Mouse (Mus musculus) neural tube, embryonic 11.5 days (tissue): ENCODE data around the gene Lypd6b. TPM values are rescaled to one million over a fixed set of nuclear protein-coding genes. Genes with fewer than 3 reads are reported as not detected.

ENCODE experiments used
- ATAC-seq: fragments of 200-750 bp; cut with Nextera tagmentation; 2 replicates; pipeline ENCODE4 v1.8.0; 2017; ENCODE audit warnings: moderate number of reproducible peaks, mild to moderate bottlenecking, moderate TSS enrichment, moderate library complexity; ENCODE audit not compliant: insufficient read depth, low FRiP score, low TSS enrichment
- DNase-seq: peaks from one replicate; pipeline ENCODE4 v3.0.0-alpha.2; 2015; ENCODE audit warnings: low spot score
- H3K27ac ChIP-seq: fragments of 300-500 bp; sonication (generic); 2 replicates; pipeline ENCODE4 v1.5.1; 2014; ENCODE audit warnings: low read depth, mild to moderate bottlenecking, low read length
- H3K27me3 ChIP-seq: fragments of 300-500 bp; sonication (generic); 2 replicates; pipeline ENCODE4 v1.6.1; 2014; ENCODE audit warnings: mild to moderate bottlenecking, low read length, mixed read lengths; ENCODE audit not compliant: control insufficient read depth, insufficient read depth
- H3K36me3 ChIP-seq: fragments of 300-500 bp; sonication (generic); 2 replicates; pipeline ENCODE4 v1.6.1; 2014; ENCODE audit warnings: mild to moderate bottlenecking, low read length, moderate library complexity, mixed read lengths; ENCODE audit not compliant: control insufficient read depth, insufficient read depth
- H3K4me1 ChIP-seq: fragments of 300-500 bp; sonication (generic); 2 replicates; pipeline ENCODE4 v1.6.1; 2014; ENCODE audit warnings: low read length, mixed read lengths; ENCODE audit not compliant: control insufficient read depth, insufficient read depth
- H3K4me2 ChIP-seq: fragments of 300-500 bp; sonication (generic); 2 replicates; pipeline ENCODE4 v1.6.1; 2014; ENCODE audit warnings: low read depth, mild to moderate bottlenecking, moderate library complexity
- H3K4me3 ChIP-seq: fragments of 300-500 bp; sonication (generic); 2 replicates; pipeline ENCODE4 v1.5.1; 2014; ENCODE audit warnings: low read depth, low read length
- H3K9ac ChIP-seq: fragments of 300-500 bp; sonication (generic); 2 replicates; pipeline ENCODE4 v1.6.1; 2014; ENCODE audit warnings: mild to moderate bottlenecking, low read length
- H3K9me3 ChIP-seq: fragments of 300-500 bp; sonication (generic); 2 replicates; pipeline ENCODE4 v1.6.1; 2016; ENCODE audit warnings: low read length; ENCODE audit not compliant: control insufficient read depth
- WGBS: fragments of 180-500 bp; shearing (Covaris S2); extraction: QIAGEN DNeasy Blood & Tissue Kit; methylation state at CpG from one replicate; pipeline ENCODE4 v1.1.7; 2014; 5-methylcytosine and 5-hydroxymethylcytosine counted together
- polyA plus RNA-seq: library from polyadenylated mRNA; unstranded; fragments of >200 nt; fragmentation: Nextera tagmentation; extraction: Ambion mirVana; gene quantifications from 2 replicates; pipeline ENCODE4 v1.2.1, GENCODE M21; 2014

Gene Lypd6b
- polyA plus RNA-seq, 1 experiment from 2014 or later = 1.3 TPM

DNA sequence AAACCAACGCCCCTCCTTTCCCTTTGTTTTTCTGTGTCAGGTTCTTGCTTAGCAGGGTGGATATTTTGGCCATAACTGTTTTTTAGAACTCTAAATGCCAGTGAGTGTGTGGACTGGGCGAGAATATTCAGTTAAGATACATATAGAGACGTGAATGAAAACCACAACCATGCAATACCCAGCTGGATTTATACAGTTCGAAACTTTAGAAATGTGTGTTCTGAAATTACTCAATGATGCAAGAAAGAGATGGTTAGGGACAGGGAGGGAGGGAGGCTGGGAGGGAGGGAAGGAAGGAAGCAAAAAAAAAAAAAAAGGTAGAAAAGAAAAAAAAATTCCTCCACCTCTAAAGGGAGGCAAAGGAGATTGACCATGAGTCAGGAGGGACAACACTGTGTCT is 98.7 kb downstream of the Lypd6b start:
- H3K36me3 ChIP-seq = no peaks in the 10 kb centered on the region
- no peak overlapping the region for H3K27ac ChIP-seq
- 86% methylated on average over 4 of the region's 4 CpGs for WGBS
- H3K27me3 ChIP-seq = no peaks in the 10 kb centered on the region
- no peaks in the 10 kb centered on the region for H3K9me3 ChIP-seq
- no peak overlapping the region for H3K4me2 ChIP-seq
- H3K4me1 ChIP-seq = no peaks in the 10 kb centered on the region
- DNase-seq (no peak), ATAC-seq (no peak)
- no peak overlapping the region for H3K9ac ChIP-seq
- no peak overlapping the region for H3K4me3 ChIP-seq

DNA sequence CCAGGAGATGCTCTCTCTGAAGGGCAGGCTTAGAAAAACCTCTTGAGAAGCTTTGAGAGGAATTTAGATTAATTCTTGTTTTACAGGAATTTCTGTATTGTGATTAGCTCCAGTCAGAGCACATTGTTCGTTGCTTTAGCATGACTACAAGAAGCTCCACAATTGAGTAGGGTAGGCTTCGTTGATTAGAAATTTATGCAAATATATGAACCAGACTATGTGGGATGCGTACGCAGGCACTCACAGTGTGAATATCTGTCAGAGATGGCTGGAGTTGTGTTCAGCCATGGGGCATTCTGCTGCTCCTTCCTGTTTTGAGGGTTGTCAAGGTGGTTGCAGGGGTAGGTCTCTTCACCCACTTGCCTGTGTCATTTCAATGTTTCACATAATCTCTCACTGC is 100.9 kb downstream of the Lypd6b start:
- DNase-seq (no peak), ATAC-seq (no peak)
- no peaks in the 10 kb centered on the region for H3K4me1 ChIP-seq
- WGBS = 81% methylated on average over 4 of the region's 4 CpGs
- H3K27me3 ChIP-seq = no peaks in the 10 kb centered on the region
- H3K9me3 ChIP-seq = no peaks in the 10 kb centered on the region
- H3K4me3 ChIP-seq = no peak overlapping the region
- H3K27ac ChIP-seq = no peak overlapping the region
- no peak overlapping the region for H3K9ac ChIP-seq
- no peak overlapping the region for H3K4me2 ChIP-seq
- H3K36me3 ChIP-seq = no peaks in the 10 kb centered on the region

DNA sequence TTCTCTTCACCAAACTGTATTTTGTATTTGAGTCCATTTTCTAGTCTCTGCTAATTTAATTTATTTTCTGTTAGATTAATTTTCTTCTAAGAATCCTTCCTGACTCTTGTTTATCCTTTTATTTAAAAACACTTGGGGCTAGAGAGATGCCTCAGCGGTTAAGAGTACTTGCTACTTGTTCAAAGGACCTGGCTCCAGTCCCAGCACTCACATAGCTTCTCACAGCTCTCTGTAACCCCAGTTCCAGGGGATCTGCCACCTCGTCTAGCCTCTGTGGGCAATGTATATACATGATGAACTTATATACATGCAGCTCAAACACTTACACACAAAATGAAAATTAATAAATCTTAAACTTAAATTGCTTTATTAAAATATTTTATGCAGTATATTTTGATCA is 103.2 kb downstream of the Lypd6b start:
- DNase-seq (no peak), ATAC-seq (no peak)
- no peak overlapping the region for H3K9ac ChIP-seq
- H3K27ac ChIP-seq = no peak overlapping the region
- no peak overlapping the region for H3K4me3 ChIP-seq
- H3K9me3 ChIP-seq = no peaks in the 10 kb centered on the region
- H3K27me3 ChIP-seq = no peaks in the 10 kb centered on the region
- no peaks in the 10 kb centered on the region for H3K4me1 ChIP-seq
- H3K36me3 ChIP-seq = no peaks in the 10 kb centered on the region
- no peak overlapping the region for H3K4me2 ChIP-seq
- 75% methylated on average over 2 of the region's 2 CpGs for WGBS

DNA sequence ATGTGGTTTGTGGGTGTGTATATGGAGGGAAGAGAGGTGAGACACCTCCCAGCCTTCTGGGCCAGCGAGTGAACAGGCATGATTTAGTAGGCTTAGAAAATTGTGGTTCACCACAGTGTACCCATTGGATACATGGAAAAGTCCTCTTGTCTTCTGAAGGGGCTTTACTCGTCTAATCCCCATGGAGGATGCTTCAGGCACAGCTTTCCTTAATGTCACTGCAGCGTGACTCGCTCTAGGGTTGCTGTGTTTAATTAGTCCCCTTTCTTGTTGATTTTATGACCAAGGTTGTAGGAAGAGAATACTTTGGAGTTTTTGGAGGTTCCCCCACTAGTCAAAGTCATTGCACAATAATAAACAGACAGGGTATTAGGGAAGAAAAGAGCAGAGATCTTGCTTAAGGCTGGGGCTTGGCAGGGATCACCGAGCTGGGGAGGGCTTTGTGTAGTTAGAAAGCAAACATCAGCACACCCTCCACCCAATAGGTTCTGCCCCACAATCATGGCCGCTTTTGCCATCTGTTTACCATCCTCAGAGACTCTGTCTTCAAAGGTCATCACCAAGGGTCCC is 122.4 kb downstream of the Lypd6b start:
- Histone ChIP-seq H3K27me3 (no peaks in the 10 kb centered on the region), H3K9ac (no peak overlapping the region), H3K4me1 (no peaks in the 10 kb centered on the region; the same call in 1 of the 2 replicates), H3K4me3 (no peak overlapping the region), H3K9me3 (no peaks in the 10 kb centered on the region), H3K27ac (no peak overlapping the region), H3K36me3 (no peaks in the 10 kb centered on the region), H3K4me2 (no peak overlapping the region)
- no peak for ATAC-seq
- 57% methylated on average over 6 of the region's 6 CpGs for WGBS
- DNase-seq = no peak

DNA sequence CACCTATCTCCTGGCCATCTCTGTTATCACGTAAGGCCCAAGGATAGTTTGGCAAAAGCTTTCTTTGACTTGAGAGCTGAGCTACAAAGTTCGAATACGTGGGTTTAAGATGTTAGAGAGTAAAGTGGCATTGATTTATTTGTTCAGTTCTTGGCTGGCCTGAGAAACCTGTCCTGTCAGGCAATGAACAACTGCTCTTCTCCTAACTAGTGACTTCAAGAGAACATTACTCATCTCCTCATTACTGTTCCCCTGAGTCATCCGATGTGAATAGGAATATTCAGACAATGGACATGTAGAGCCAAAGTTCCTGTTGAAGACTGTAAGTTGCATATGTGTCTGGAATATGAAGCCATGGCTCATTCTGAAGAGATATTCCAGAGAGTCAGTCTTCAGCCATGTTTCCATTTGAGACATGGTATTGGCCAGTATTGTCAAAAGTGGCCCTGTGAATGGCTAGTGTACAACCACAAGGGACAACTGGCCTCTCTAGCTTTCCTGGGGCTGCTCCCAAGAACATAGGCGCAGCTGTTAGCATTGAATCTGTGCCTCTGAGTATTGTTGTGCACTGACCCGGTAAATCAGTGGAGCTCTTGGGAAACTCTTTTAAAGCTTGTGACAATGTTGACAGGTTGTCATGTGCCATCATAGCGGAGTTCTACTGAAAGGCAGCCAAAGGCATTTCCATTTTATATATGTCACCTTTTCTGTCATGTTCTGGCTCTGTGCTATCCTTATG is 124.0 kb downstream of the Lypd6b start:
- Histone ChIP-seq H3K4me2 (no peak overlapping the region), H3K9ac (no peak overlapping the region), H3K27me3 (no peaks in the 10 kb centered on the region), H3K9me3 (no peaks in the 10 kb centered on the region), H3K4me3 (no peak overlapping the region), H3K27ac (no peak overlapping the region), H3K4me1 (no peaks in the 10 kb centered on the region; the same call in 1 of the 2 replicates), H3K36me3 (no peaks in the 10 kb centered on the region)
- ATAC-seq = no peak; the same call in 1 of the 2 replicates
- DNase-seq = no peak
- 70% methylated on average over 7 of the region's 7 CpGs for WGBS

DNA sequence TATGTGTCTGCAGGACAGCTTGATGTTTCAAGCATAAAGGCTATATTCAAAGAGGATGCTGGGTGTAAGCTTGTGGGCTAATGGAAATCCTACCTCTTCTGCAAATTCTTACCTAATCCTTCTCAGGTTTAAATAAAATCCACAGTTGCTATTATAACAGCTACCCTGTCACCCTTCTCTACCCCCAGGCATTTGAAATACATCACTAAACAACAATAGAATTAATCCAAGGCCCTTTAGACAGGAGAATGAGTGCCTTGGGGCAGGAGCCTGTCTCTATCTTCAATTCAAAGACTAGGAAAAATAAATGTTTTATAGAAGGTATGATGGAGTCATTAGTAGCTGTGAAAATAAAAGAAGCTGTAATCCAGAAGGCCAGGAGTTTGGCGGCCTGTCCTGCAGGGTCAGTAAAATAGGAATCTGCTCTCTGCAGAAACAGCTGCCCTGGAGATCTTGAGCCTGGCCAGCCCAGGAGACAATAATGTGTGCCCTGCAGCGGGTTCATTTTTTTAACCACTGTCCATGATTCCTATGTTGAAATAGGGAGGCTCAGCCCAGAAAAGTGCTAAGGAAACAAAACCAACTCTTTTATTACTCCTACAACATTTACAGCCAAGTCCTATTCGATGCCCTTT is 124.9 kb downstream of the Lypd6b start:
- WGBS = 57% methylated on average over 3 of the region's 3 CpGs
- no peak overlapping the region for H3K4me3 ChIP-seq

DNA sequence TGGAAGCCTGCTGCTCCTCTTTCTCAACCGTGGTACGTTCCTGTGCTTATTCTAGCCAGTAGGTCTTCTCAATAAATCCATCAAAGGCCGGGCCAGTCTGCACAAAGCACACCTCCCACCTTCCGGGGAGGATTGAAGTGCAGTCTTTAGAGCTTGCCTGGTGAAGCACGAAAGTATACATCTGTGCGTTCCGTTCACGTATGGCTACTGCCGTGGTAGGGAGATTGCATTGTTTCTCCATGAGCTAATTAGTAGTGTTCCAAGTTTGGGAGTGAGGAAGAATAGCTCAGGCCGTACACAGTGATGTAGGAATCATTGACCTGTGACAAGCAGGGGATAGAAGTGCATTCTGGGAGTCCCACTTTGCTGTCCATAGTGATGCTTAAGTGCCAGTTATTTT is 130.0 kb downstream of the Lypd6b start:
- Histone ChIP-seq H3K4me3 (no peak overlapping the region), H3K27ac (no peak overlapping the region), H3K4me2 (no peak overlapping the region), H3K4me1 (peaks cover 5% of the 10 kb centered on the region; the same call in 1 of the 2 replicates), H3K27me3 (no peaks in the 10 kb centered on the region), H3K9ac (no peak overlapping the region), H3K36me3 (no peaks in the 10 kb centered on the region), H3K9me3 (no peaks in the 10 kb centered on the region)
- DNase-seq (no peak), ATAC-seq (peak; percentile 26; the same call in 1 of the 2 replicates)
- WGBS = 32% methylated on average over 10 of the region's 10 CpGs

More for the DNA sequence above, 124.9 kb downstream of the Lypd6b start:
- DNase-seq = no peak
- Histone ChIP-seq H3K9ac (no peak overlapping the region), H3K4me2 (no peak overlapping the region), H3K36me3 (no peaks in the 10 kb centered on the region), H3K27ac (no peak overlapping the region), H3K4me1 (peaks cover 2% of the 10 kb centered on the region; the same call in 1 of the 2 replicates), H3K27me3 (no peaks in the 10 kb centered on the region), H3K9me3 (no peaks in the 10 kb centered on the region)
- ATAC-seq = no peak

DNA sequence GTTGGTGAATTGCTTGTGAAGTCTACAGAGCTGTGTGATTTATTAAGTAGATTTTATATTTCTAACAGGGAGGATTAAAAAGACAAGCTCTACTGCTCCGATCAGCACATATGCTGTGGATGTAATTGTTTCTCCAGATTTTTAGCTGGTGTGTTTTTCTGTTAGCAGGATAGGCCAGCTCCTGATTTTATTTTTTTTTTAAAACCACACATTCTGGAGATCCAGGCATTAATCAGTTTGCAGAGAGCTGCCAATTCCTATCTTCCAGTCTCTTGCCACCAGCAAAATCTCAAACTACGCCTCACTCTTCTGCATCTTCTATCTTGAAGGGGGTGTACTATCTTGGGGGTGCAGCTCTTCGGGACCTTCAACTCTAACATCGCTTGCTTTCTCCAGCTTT is 130.6 kb downstream of the Lypd6b start:
- H3K9ac ChIP-seq = no peak overlapping the region
- H3K27ac ChIP-seq = no peak overlapping the region
- no peak overlapping the region for H3K4me2 ChIP-seq
- H3K4me3 ChIP-seq = no peak overlapping the region
- H3K4me1 ChIP-seq = peaks cover 5% of the 10 kb centered on the region; the same call in 1 of the 2 replicates
- DNase-seq (no peak), ATAC-seq (no peak)
- no peaks in the 10 kb centered on the region for H3K9me3 ChIP-seq
- no peaks in the 10 kb centered on the region for H3K36me3 ChIP-seq
- WGBS = 67% methylated on average over 4 of the region's 4 CpGs
- H3K27me3 ChIP-seq = no peaks in the 10 kb centered on the region
